Mouse (Mus musculus): ENCODE results near the gene Slc17a5.

DNA sequence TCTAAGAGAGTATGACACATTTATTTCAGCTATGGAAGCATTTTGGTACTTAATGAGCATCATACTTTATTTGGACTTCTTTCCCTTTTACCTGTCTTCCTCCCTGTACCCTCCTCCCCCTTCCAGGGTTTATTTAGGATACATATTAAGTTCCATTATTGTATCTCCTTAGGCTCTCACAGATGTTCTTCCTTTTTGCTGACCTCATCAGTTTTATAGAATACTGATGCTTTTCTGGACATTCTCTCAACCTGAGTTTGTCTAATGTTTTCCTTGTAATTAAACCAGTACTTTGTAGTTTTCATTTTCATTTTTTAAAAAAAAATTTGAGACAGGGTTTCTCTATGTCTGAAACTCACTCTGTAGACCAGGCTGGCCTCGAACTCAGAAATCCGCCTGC lies 2.6 kb upstream of the Slc17a5 start:
- no peak for TF ChIP-seq CTCF (IDR thresholded peaks at IDR 0.05; ENCODE audit: low read depth, low read length)
- TF ChIP-seq GATA2 (IDR thresholded peaks at IDR 0.05; ENCODE audit: borderline replicate concordance, low read depth, low read length) = no peak
